Mouse (Mus musculus) lung, adult 2 months (tissue): ENCODE results near the gene Tm7sf3. TPM values are rescaled to one million over a fixed set of nuclear protein-coding genes. Genes with fewer than 3 reads are reported as not detected.

ENCODE experiments used
- DNase-seq: peaks from one replicate; pipeline ENCODE4 v3.0.0; 2022
- H3K4me1 ChIP-seq: fragments of 200-500 bp; 2 replicates; pipeline ENCODE4 v1.6.1; 2011; ENCODE audit warnings: low read length; ENCODE audit not compliant: control insufficient read depth, insufficient read depth
- H3K4me3 ChIP-seq: fragments of 200-500 bp; replicated peaks from 2 replicates; pipeline ENCODE3; 2011; ENCODE audit warnings: low read depth, mild to moderate bottlenecking, control low read depth, low read length; ENCODE audit errors: extremely low read depth
- CTCF ChIP-seq: fragments of 200-500 bp; IDR thresholded peaks from 2 replicates; pipeline ENCODE4 v1.5.1; 2011; ENCODE audit warnings: mild to moderate bottlenecking, low read length, control low read depth; ENCODE audit not compliant: insufficient read depth
- POLR2A ChIP-seq: fragments of 200-500 bp; IDR thresholded peaks from 2 replicates; pipeline ENCODE4 v1.6.1; 2011; ENCODE audit warnings: low read depth, mild to moderate bottlenecking, control low read depth, low read length, borderline replicate concordance; ENCODE audit errors: extremely low read depth
- WGBS: fragments of 180-500 bp; shearing (Covaris S2); methylation state at CpG from one replicate; pipeline ENCODE4 v1.1.7; 2018; 5-methylcytosine and 5-hydroxymethylcytosine counted together
- polyA plus RNA-seq: library from polyadenylated mRNA; depleted of rRNA; stranded (reverse); fragments of >200 nt; gene quantifications from 2 replicates; pipeline ENCODE4 v1.2.3, GENCODE M21; 2012

The Tm7sf3 gene
- polyA plus RNA-seq, 1 experiment = 20.2 TPM

- DNase-seq = no peak
- Histone ChIP-seq H3K4me1 (peaks cover 2% of the 10 kb centered on the region; the same call in 1 of the 2 replicates), H3K4me3 (no peak overlapping the region)
- TF ChIP-seq CTCF (no peak), POLR2A (no peak)
- 73% methylated on average over 3 of the region's 3 CpGs for WGBS
These were observed 14.5 kb downstream of the Tm7sf3 start for GRCm38 (mm10) chr6:146628123-146628522.

- DNase-seq = no peak
- TF ChIP-seq CTCF = no peak
- TF ChIP-seq POLR2A = no peak
- 87% methylated on average over 2 of the region's 2 CpGs for WGBS
- H3K4me1 ChIP-seq = no peaks in the 10 kb centered on the region
- H3K4me3 ChIP-seq = no peak overlapping the region
These were observed 26.0 kb downstream of the Tm7sf3 start for GRCm38 (mm10) chr6:146616670-146617069.

- TF ChIP-seq POLR2A (no peak), CTCF (no peak)
- Histone ChIP-seq H3K4me1 (no peaks in the 10 kb centered on the region), H3K4me3 (no peak overlapping the region)
- 85% methylated on average over 8 of the region's 8 CpGs for WGBS
- no peak for DNase-seq
These were observed 26.7 kb downstream of the Tm7sf3 start for GRCm38 (mm10) chr6:146615891-146616290.

- TF ChIP-seq CTCF (no peak), POLR2A (no peak)
- no peaks in the 10 kb centered on the region for H3K4me1 ChIP-seq
- 90% methylated on average over 5 of the region's 5 CpGs for WGBS
- no peak overlapping the region for H3K4me3 ChIP-seq
- no peak for DNase-seq
These were observed 28.1 kb downstream of the Tm7sf3 start for GRCm38 (mm10) chr6:146614541-146614940.

- Histone ChIP-seq H3K4me1 (no peaks in the 10 kb centered on the region), H3K4me3 (no peak overlapping the region)
- 88% methylated on average over 5 of the region's 5 CpGs for WGBS
- TF ChIP-seq CTCF (no peak), POLR2A (no peak)
- no peak for DNase-seq
These were observed 28.7 kb downstream of the Tm7sf3 start for GRCm38 (mm10) chr6:146613907-146614306.

- no peaks in the 10 kb centered on the region for H3K4me1 ChIP-seq
- no peak for DNase-seq
- TF ChIP-seq CTCF = no peak
- TF ChIP-seq POLR2A = no peak
- H3K4me3 ChIP-seq = no peak overlapping the region
- 91% methylated on average over 5 of the region's 5 CpGs for WGBS
These were observed 29.9 kb downstream of the Tm7sf3 start for GRCm38 (mm10) chr6:146612736-146613135.

GRCm38 (mm10) chr6:146611897-146612296 lies 30.7 kb downstream of the Tm7sf3 start:
- Histone ChIP-seq H3K4me3 (no peak overlapping the region), H3K4me1 (no peaks in the 10 kb centered on the region)
- no peak for DNase-seq
- TF ChIP-seq CTCF (no peak), POLR2A (no peak)
- 89% methylated on average over 7 of the region's 7 CpGs for WGBS

- 95% methylated on average over 6 of the region's 6 CpGs for WGBS
- Histone ChIP-seq H3K4me1 (no peaks in the 10 kb centered on the region), H3K4me3 (no peak overlapping the region)
- no peak for DNase-seq
- TF ChIP-seq POLR2A = no peak
- no peak for TF ChIP-seq CTCF
These were observed 31.2 kb downstream of the Tm7sf3 start for GRCm38 (mm10) chr6:146611385-146611784.

GRCm38 (mm10) chr6:146603651-146604050 lies 39.0 kb downstream of the Tm7sf3 start:
- DNase-seq = no peak
- no peak overlapping the region for H3K4me3 ChIP-seq
- H3K4me1 ChIP-seq = no peaks in the 10 kb centered on the region
- TF ChIP-seq CTCF (no peak), POLR2A (no peak)
- WGBS = 84% methylated on average over 10 of the region's 10 CpGs

- whole genome bisulfite sequencing = 73% methylated on average over 4 of the region's 4 CpGs
- no peak overlapping the region for H3K4me3 ChIP-seq
- no peak for DNase-seq
These were observed 40.0 kb downstream of the Tm7sf3 start for GRCm38 (mm10) chr6:146602601-146603000.

More at GRCm38 (mm10) chr6:146602601-146603000, 40.0 kb downstream of the Tm7sf3 start:
- H3K4me1 ChIP-seq = no peaks in the 10 kb centered on the region
- TF ChIP-seq CTCF = no peak
- TF ChIP-seq POLR2A = no peak
